Mouse (Mus musculus) kidney, postnatal 10 days (tissue): ENCODE measurements at regions not wholly inside any gene's neighbourhood (a gene's known extent, or its start where the extent isn't known, plus 50 kb on each side); places are given as distances from the start of the nearest gene placed in this dataset.

Experiments
- DNase-seq: peaks from one replicate; pipeline ENCODE4 v3.0.0; 2021; ENCODE audit warnings: mixed read lengths

DNA sequence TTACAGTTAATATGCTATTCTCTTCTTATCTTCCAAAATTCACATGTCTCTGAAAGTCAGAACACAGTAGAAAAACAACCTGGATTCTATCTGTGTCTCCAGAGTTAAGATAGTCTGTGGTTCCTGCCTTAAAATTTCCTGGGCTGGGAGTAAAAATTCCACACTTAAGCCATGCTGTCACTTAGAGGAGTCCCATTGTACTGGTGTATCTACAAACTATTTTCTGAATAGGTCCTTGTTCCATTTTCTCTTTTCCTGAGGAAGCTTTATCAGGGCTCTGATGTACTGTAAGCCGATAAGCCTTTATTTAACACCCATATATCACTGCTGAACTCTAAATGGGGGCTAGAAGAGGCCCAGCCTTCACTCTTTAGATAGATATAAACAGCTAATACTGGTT, 1171.1 kb downstream of the Efnb2 start:
- DNase-seq = no peak

DNA sequence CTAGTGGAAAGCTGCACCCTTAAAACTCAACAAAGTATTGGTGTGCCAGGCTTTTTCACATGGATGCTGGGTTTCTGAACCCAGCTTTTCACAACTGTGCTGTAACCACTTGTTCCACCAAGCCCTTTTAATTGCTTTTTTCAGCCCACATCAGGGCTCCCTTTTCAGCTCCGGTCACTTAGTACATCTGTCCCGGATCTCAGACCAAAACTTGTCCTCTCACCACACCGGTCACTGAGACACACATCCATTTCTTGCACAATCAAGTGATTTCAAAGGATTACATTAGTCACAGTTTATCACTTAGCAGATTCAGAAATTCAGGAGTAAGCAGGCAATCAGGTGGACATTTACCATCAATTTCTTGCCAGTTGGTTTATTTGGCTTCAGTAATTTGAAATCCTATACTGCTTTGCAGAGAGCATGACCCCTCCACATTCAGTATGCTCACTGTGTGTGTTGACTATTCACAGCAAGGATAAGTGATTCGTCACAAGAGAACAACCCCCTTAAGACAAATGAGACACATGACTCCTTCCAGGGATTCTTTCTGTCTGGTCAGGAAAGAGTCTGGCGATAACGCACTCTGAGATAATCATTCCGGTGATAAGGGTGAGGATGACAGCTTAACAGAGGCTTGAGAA, 1188.8 kb downstream of the Efnb2 start:
- DNase-seq = no peak

DNA sequence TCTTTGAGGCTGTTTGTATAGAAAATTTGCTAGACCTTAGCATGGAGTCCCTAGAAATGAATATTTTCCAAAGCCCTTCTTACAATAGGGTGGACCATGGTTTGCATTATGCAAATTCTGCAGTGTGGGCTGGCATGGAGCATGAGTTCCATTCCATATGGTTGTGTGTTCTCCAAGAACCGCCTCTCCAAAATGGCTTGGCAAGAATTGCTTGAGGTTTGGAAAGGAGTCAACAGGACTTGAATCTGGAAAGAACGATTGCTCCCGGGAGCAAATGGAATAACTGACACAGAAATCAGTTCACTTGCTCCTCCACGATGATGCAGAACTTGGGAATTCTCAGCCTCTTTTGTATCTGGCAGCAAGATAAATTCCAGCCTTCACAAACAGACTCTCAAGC, 1191.8 kb downstream of the Efnb2 start:
- no peak for DNase-seq

DNA sequence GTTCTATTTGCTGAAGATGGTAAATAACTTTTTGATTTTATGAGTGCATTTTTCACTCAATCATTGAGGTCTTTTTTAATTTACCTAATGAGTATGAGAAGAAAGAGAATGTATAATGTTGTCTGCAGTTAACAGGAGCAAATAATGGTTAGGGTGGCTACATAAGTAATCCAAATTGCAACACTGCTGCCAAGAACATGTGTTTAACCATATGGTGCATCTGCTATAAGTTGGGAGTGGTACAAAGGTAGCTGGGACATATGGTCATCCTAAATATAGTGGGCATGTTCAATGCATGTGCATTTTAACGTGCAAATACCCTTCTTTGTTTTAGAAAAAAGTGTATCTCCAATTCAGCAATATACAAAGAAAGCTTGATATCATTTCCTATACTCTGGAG, 1198.2 kb downstream of the Efnb2 start:
- no peak for DNase-seq

DNA sequence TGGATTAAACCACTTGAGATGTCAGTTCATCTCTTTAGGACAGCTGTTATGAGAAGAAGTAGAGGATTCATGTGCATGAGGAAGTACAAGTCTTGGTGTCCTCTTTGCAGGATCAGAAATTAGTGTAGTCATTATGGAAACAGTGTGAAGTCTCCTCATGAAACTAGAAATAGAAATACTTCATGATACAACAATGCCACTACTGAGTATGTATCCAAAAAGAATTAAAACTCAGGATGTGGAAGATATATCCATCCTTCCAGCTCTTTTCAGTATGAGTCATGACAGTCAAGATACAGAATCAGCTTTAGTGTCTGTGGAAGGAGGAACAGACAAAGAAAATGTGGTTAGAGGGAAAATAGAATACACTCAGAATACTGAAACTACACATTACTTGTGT, 1211.7 kb downstream of the Efnb2 start:
- DNase-seq = no peak

DNA sequence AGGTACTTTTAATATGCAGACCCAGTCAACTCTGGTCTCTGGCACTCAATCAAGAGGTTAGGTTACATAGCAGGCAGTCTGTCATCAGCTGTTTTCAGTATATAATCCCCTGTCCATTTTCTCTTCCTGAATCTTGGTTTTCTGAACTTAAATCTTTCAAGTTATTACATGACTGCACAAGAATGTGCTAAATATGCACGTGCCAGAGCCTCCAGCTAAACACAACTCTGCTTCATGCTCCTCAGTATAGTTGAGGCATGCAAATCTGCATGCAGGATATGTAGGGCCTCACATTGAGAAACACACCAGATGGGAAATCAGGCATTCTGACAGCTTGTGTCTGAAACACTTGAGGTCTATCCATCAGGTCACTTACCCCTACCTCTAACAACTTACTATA, 1214.0 kb downstream of the Efnb2 start:
- DNase-seq = no peak

DNA sequence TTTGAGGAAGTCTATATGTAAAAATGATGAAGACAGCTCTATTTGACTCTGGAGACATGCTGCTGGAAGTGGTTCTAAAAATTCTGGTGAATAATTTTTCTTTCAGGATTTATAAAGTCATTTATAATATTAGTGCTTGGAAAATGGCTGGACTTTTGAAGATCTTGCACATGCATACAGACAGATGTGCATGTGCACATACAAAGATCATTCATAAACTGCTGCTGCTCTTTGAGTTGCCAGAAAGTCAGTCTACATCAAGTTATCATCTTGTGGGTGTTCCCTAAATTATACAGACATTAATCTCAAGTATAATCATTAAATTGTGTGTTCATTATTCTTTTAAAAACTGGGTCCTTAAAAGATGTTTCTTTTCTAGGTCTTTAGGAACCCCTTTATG, 1220.2 kb downstream of the Efnb2 start:
- DNase-seq = no peak

DNA sequence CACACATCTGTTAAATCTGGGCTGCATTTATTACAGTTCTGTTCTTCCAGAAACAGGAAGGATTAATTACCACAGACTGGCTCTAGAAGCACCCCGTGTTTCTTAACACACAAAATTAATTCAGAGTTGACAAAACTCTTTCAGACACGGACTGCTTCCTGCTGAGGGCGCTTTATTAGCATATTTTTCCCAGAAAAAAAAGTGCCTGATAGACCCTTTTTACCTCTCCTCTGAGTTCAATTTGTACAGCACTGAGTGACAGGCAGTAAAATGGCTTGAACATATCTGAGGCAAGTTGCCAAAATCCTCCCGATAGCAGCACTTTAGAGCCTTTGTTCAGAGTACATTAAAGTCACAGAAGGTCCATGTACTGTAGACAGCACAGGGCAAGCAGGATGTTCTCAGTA, 1220.8 kb downstream of the Efnb2 start:
- DNase-seq = peak; percentile 4

DNA sequence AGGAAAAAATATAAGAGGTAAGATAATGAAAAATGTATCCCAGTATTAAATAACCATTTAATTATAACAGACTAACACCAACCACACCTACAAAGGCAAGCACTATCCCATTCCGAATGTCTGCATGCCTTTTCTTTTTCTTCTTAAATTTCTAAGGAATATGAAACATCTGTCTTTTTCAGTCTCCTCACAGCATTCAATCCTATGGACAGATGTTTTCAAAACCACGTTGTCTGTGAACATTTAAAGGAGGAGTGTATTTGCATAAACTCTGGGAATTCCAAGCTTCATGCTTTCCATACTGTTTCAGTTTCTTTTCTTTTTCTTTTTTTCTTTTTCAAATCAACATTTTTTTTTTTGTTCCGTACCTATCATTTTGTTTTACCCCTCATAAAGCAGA, 1221.2 kb downstream of the Efnb2 start:
- no peak for DNase-seq

DNA sequence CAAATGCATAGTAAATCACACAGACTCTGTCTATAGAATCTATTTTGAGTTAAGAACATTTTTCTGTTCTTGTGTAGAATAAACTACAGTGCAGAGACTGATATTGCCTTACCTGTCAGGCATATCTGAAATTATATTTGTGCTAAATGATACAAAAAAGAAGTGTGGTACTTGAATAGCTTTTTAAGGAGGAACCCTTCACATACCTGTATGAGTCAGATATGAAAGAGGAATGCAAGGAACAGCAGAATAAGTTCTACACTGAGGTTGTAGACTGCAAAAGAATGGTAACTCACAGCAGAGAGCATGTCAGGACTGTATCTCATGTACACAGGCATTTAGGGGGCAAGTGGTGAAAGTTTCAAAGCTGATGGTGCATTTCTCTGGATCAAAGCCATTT, 1230.6 kb downstream of the Efnb2 start:
- DNase-seq = no peak

DNA sequence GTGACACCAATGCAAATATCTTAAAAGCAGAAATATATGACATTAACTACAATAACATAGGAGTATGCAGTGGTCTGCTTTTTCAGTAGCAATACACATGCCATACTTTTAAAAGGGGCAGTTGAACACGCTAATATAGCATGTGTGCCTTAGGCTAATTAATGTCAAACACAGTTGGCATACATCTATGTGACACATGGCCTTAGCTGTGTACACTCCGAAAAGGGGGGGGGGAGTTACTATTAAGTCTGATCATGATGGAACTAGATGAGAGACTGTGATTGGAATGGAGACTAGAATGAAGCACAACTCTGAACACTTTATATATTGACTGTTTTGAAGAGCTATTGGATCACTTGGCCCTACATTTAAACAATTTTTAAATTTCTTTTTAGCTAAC, 1262.9 kb downstream of the Efnb2 start:
- no peak for DNase-seq

DNA sequence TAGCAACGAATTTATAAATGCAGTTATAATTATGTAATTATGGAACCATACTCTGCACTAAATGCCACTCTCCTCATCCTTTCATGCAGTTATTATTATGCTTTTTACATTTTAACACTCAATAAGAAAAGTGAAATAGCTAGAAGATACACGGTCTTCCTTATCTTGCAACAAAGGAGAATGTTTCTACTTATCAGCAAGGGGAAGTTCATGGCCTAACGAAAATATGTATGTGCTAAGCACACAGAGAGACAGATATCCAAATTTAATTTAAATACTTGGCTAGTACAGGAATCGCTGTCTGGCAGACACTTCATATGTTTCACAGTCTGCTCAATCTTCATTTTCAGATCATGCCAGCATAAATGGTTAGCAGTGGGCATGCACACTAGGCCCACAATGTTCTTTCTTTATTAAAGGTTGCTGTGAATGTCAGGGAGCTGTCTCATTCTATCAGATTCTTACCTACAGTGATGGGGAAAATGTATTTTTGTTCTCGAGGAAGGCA, 1263.6 kb downstream of the Efnb2 start:
- no peak for DNase-seq
